Mouse (Mus musculus) midbrain, embryonic 13.5 days (tissue): ENCODE results near the gene Urah. TPM values are rescaled to one million over a fixed set of nuclear protein-coding genes. Genes with fewer than 3 reads are reported as not detected.

Experiments used
- ATAC-seq: fragments of 200-750 bp; cut with Nextera tagmentation; 2 replicates; pipeline ENCODE4 v1.8.0; 2017; ENCODE audit warnings: mild to moderate bottlenecking, moderate TSS enrichment, moderate library complexity
- H3K27ac ChIP-seq: fragments of 300-500 bp; sonication (generic); 2 replicates; pipeline ENCODE4 v1.5.1; 2015; ENCODE audit warnings: inconsistent platforms, mild to moderate bottlenecking, moderate library complexity
- H3K27me3 ChIP-seq: fragments of 300-500 bp; sonication (generic); 2 replicates; pipeline ENCODE4 v1.6.1; 2015; ENCODE audit warnings: mild to moderate bottlenecking, inconsistent platforms
- H3K36me3 ChIP-seq: fragments of 300-500 bp; sonication (generic); 2 replicates; pipeline ENCODE4 v1.6.1; 2015; ENCODE audit warnings: mild to moderate bottlenecking, inconsistent platforms
- H3K4me1 ChIP-seq: fragments of 300-500 bp; sonication (generic); replicated peaks from 2 replicates; pipeline ENCODE4 v1.6.1; 2015; ENCODE audit warnings: inconsistent platforms
- H3K4me2 ChIP-seq: fragments of 300-500 bp; sonication (generic); replicated peaks from 2 replicates; pipeline ENCODE4 v1.6.1; 2015; ENCODE audit warnings: moderate library complexity, mild to moderate bottlenecking, inconsistent platforms
- H3K4me3 ChIP-seq: fragments of 300-500 bp; sonication (generic); replicated peaks from 2 replicates; pipeline ENCODE4 v1.5.1; 2015; ENCODE audit warnings: mild to moderate bottlenecking, inconsistent platforms
- H3K9ac ChIP-seq: fragments of 300-500 bp; sonication (generic); replicated peaks from 2 replicates; pipeline ENCODE4 v1.6.1; 2015; ENCODE audit warnings: mild to moderate bottlenecking, inconsistent platforms
- H3K9me3 ChIP-seq: fragments of 300-500 bp; sonication (generic); 2 replicates; pipeline ENCODE4 v1.6.1; 2016; ENCODE audit warnings: mild to moderate bottlenecking, inconsistent platforms
- WGBS: fragments of 180-500 bp; shearing (Covaris S2); methylation state at CpG from one replicate; pipeline ENCODE4 v1.1.7; 2015; 5-methylcytosine and 5-hydroxymethylcytosine counted together
- polyA plus RNA-seq: library from polyadenylated mRNA; unstranded; fragments of >200 nt; fragmentation: Nextera tagmentation; extraction: Ambion mirVana; gene quantifications from 2 replicates; pipeline ENCODE4 v1.2.1, GENCODE M21; 2015

The Urah gene
- polyA plus RNA-seq, 1 experiment from 2014 or later, result not detected

DNA sequence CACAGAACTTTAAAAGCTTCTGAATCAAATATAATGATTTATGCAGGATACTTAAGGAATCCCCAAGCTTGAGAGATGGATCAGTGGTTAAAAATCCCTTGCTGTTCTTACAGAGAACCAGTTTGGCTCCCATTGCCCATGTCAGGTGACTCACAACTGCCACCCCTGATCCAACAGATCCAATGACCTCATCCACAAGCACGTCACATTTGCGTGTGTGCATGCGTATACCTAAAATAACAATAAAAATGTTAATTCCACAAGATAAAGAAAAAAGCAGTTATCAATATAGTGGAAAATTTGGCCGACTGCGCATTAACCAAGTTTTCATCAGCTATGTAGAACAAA, 13.5 kb upstream of the Urah start:
- Histone ChIP-seq H3K4me3 (peak overlapping the region; percentile 66), H3K4me1 (peaks cover 20% of the 10 kb centered on the region; the same call in 1 of the 2 replicates), H3K27ac (peak overlapping the region; percentile 90), H3K4me2 (peak overlapping the region; percentile 70), H3K27me3 (no peaks in the 10 kb centered on the region), H3K9ac (peak overlapping the region; percentile 82), H3K9me3 (no peaks in the 10 kb centered on the region), H3K36me3 (0 out of 2 replicates have a peak, but pooled peaks cover 9% of the 10 kb centered on the region)
- peak; percentile 71 for ATAC-seq
- WGBS, result 46% methylated on average over 5 of the region's 5 CpGs

DNA sequence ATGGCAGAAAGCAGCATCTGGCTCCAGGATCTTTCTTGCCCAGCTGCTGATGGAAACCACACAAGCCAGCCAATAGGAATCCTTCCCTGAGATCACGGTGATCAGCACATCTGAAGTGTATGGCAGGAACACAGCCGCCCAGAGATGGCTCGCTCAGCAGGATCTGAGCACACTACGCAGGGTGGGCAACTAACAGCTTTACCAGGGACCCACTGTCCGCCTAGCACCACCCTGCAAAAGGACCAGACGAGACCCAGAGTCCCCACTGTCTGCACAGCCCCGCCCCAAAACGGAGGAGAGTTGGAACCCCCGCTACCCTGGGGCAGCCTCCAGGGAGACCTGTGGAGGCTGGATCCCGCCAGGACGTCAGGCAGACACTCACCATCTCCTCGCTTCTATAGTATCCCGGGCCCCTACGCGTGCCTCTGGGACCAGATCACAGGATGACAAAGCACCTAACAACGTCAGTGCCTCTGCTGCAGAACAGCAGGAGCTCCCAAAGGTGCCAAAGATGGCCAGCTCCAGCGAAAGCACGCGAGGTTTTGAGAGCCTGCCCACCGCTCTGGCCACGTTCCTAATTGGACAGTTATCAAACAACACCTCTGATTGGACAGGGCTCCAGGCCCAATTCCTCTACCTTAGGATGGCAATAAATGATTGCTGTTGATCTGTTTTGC, 13.0 kb upstream of the Urah start, which contains the start of gene Zfp941:
Gene Zfp941, minus strand, starts transcription at position 526 of the 677 bp plus-strand sequence.
- peaks cover 19% of the 10 kb centered on the region; the same call in 1 of the 2 replicates for H3K4me1 ChIP-seq
- no peaks in the 10 kb centered on the region for H3K9me3 ChIP-seq
- 0 out of 2 replicates have a peak, but pooled peaks cover 9% of the 10 kb centered on the region for H3K36me3 ChIP-seq
- peak within 1 kb of the TSS; percentile 90 for H3K27ac ChIP-seq
- peak within 1 kb of the TSS; percentile 66 for H3K4me3 ChIP-seq
- peak within 1 kb of the TSS; percentile 70 for H3K4me2 ChIP-seq
- ATAC-seq, result peak; percentile 94
- no peaks in the 10 kb centered on the region for H3K27me3 ChIP-seq
- WGBS, result 1% methylated on average over 21 of the region's 21 CpGs
- H3K9ac ChIP-seq, result peak within 1 kb of the TSS; percentile 82

GRCm38 (mm10) chr7:140822731-140823130, 12.1 kb upstream of the Urah start:
- ATAC-seq, result no peak
- WGBS, result 91% methylated on average over 4 of the region's 4 CpGs
- H3K27me3 ChIP-seq, result no peaks in the 10 kb centered on the region

DNA sequence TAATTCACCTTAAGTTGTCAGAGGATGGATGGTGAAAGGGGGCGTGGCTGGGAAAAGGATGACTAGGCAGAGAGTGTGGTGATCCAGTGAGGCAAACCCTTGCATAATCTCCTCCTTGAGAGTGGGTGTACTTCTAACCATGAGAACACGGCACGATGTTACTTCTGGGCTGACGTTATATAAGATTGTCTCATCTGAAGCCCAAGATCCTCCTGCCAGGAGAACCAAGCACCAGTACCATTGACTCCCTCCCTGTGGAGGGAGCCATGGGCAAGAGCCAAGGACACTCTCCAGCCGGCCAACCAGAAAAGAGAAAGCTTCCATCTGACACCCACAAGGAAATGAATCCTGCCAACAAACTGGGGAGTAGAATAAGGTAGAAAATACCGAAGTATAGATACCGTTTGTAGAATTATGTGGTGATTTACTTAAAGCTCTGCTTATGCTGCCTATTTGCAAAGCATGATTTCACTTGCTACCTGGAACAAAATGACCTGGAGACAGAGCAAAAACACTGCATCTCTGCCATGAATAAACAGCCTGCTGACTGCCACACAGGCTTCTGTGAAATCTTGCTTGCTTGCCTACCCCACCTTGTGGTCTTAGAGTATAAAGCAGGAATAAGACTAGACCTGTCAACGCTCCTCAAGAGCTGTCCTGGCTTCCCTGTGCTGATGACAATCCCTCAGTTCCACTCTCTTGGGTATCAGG, 6.5 kb upstream of the Urah start:
- ATAC-seq, result peak; percentile 40; the same call in 1 of the 2 replicates
- no peak overlapping the region for H3K27ac ChIP-seq
- H3K4me3 ChIP-seq, result no peak overlapping the region
- 46% methylated on average over 8 of the region's 8 CpGs for WGBS
- no peaks in the 10 kb centered on the region for H3K36me3 ChIP-seq
- no peaks in the 10 kb centered on the region for H3K27me3 ChIP-seq
- no peak overlapping the region for H3K9ac ChIP-seq
- no peaks in the 10 kb centered on the region for H3K4me1 ChIP-seq
- H3K4me2 ChIP-seq, result no peak overlapping the region
- H3K9me3 ChIP-seq, result no peaks in the 10 kb centered on the region

More at GRCm38 (mm10) chr7:140822731-140823130, 12.1 kb upstream of the Urah start:
- Histone ChIP-seq H3K36me3 (0 out of 2 replicates have a peak, but pooled peaks cover 5% of the 10 kb centered on the region), H3K4me1 (peaks cover 16% of the 10 kb centered on the region; the same call in 1 of the 2 replicates), H3K9ac (no peak overlapping the region), H3K9me3 (no peaks in the 10 kb centered on the region), H3K4me2 (no peak overlapping the region), H3K27ac (no peak overlapping the region), H3K4me3 (no peak overlapping the region)

DNA sequence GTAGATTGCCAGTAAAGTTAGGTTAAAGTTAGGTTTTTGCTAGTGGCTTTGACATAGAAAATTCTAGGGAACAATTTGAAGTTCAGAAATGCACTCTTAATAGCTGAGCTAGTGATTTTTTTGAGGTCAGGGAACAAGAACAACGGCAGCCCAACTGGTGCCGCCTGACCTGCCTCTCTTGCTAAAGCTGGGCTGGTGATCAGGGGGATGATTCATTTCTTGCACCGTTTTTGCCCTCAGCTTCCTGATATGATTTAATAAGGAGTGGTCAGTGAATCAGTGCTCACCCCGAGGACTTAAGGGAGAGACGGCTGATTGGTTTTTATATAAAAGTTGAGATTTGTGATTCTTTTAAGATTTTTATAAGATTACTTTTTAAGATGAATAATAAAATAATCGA, 3.4 kb upstream of the Urah start:
- Histone ChIP-seq H3K4me1 (no peaks in the 10 kb centered on the region), H3K4me3 (no peak overlapping the region), H3K9ac (no peak overlapping the region), H3K27ac (no peak overlapping the region), H3K27me3 (no peaks in the 10 kb centered on the region), H3K4me2 (no peak overlapping the region), H3K9me3 (no peaks in the 10 kb centered on the region), H3K36me3 (no peaks in the 10 kb centered on the region)
- ATAC-seq, result no peak
- 76% methylated on average over 6 of the region's 6 CpGs for WGBS

DNA sequence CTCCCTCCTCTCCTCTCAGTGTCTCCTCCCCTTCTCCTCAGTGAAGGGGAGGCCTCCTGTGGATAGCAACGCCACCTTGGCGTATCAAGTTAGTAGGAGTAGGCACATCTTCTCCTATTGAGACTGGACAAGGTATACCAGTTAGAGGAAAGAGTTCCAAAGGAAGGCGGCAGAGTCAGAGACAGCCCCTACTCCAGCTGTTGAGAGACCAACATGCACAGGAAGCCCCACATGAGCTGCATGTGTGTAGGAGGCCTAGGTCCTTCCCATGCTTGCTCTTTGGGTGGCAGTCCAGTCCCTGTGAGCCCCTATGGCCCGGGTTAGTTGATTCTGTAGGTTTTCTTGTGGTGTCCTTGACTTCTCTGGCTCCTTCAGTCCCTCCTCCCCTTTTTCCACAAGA, 1.5 kb upstream of the Urah start:
- H3K27ac ChIP-seq, result no peak overlapping the region
- H3K4me2 ChIP-seq, result no peak overlapping the region
- H3K27me3 ChIP-seq, result no peaks in the 10 kb centered on the region
- H3K36me3 ChIP-seq, result no peaks in the 10 kb centered on the region
- 94% methylated on average over 4 of the region's 4 CpGs for WGBS
- no peaks in the 10 kb centered on the region for H3K9me3 ChIP-seq
- H3K4me1 ChIP-seq, result no peaks in the 10 kb centered on the region
- H3K4me3 ChIP-seq, result no peak overlapping the region
- no peak for ATAC-seq
- H3K9ac ChIP-seq, result no peak overlapping the region

DNA sequence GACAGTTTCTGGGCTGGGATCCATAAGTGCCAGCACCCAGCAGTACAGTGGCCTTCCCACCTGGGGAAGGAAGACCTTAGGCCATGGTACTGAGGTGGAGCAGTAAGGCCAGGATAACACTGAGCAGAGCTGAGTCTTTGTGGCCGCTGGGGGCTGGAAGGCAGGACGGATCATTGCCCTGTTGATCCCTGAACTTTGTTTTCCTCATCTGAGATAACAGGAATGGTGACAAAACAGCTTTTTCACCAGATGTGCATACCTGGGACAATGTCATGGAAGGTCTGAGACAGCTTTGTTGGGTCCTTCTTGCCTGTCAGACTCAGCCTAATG, 905 bp downstream of the Urah start:
- H3K27me3 ChIP-seq, result peaks cover 8% of the 10 kb centered on the region
- H3K4me1 ChIP-seq, result no peaks in the 10 kb centered on the region
- no peak overlapping the region for H3K27ac ChIP-seq
- no peaks in the 10 kb centered on the region for H3K36me3 ChIP-seq
- WGBS, result 83% methylated on average over 2 of the region's 2 CpGs
- H3K9ac ChIP-seq, result no peak overlapping the region
- no peaks in the 10 kb centered on the region for H3K9me3 ChIP-seq
- no peak overlapping the region for H3K4me2 ChIP-seq
- H3K4me3 ChIP-seq, result no peak overlapping the region
- ATAC-seq, result no peak

DNA sequence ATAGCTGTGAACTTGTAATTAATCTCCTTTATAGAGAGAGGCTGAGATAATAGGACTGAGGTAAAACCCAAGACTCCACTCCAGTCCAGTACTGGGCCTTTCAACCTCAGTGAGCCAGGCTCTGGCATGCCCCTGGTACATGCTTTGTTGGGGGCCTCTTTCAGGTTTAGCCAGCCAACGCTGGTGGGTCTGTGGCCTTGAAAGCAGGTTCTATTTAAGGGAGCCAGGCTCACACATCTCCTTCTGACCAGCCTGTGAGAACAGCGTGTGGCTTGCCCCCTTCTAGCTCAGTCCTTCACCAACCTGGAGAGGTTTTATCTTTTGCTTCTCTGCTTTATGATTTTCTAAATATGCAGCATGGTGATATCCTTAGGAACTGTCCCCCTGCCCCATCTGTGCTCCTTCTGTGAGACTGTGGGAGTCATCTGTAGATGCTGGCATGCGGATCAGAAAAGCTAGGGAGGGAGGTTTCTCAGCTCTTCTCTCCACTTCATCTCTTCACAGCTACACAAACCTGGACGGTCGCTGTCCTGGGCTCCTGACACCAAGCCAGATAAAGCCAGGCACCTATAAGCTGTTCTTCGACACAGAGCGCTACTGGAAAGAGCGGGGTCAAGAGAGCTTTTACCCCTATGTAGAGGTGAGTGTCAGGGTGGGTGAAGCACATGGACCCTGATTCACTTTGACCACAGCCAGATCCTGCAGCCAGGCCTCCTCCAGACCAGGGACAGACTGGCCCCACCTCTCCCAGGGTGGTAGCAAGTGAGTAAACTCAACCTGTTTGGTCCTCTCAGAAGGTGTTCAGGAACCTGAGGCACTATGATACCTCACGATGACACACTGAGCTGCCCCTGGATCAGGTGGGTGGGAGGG, 1.7 kb downstream of the Urah start:
- no peak overlapping the region for H3K9ac ChIP-seq
- 79% methylated on average over 9 of the region's 9 CpGs for WGBS
- ATAC-seq, result no peak

GRCm38 (mm10) chr7:140839556-140839955, 4.7 kb downstream of the Urah start:
- Histone ChIP-seq H3K9me3 (no peaks in the 10 kb centered on the region), H3K4me3 (no peak overlapping the region), H3K27ac (no peak overlapping the region), H3K36me3 (no peaks in the 10 kb centered on the region), H3K27me3 (peaks cover 37% of the 10 kb centered on the region), H3K4me1 (no peaks in the 10 kb centered on the region), H3K4me2 (no peak overlapping the region), H3K9ac (no peak overlapping the region)
- WGBS, result 68% methylated on average over 5 of the region's 5 CpGs
- ATAC-seq, result no peak

More for the DNA sequence above, 1.7 kb downstream of the Urah start:
- H3K4me3 ChIP-seq, result no peak overlapping the region
- H3K4me1 ChIP-seq, result no peaks in the 10 kb centered on the region
- H3K4me2 ChIP-seq, result no peak overlapping the region
- peaks cover 14% of the 10 kb centered on the region for H3K27me3 ChIP-seq
- H3K9me3 ChIP-seq, result no peaks in the 10 kb centered on the region
- H3K36me3 ChIP-seq, result no peaks in the 10 kb centered on the region
- no peak overlapping the region for H3K27ac ChIP-seq

DNA sequence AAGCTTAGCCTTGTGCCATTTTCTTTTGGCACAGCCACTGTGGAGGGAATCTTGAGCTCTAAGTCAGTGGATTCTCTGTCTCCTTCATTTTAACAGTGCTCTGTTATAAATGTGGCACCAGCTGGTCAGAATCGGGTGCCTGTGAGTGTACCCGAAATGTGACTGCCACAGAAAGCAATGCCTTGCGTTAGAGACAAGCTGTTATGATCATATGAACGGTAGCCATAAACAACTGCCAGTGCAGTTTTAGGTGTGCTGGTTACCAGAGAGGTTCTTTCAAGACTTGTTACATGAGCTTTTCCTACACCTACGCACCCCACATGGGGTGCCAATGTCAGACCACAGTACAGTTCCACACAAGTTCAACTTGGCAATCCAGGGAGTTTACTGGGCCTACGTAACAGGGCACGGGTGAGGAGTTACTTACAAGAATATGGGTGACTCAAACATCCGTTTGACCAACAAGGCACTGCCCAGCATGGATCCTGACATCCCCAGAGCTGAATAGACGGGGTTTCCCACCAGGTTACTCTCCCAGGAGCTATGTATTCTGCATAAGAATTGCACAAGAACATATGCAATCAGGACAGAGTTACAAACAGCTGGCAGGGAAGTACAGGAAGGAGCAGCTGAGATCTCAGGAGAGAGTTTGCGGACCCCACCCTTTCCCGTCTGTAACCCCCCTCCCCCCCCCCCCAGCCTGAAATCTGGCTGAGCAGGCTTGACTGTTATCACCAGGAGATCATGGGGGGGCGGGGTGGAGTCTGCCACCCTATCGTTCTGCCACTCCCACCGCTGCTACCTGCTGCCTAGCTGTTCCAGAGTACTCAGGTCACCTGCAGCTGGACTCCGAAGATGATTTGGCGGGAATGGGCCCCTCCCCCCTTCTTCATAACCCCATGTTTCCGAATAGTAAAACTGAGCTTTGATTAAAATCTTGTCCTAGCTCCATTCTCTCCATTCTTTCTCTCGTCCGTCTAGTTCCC, 6.2 kb downstream of the Urah start:
- Histone ChIP-seq H3K9me3 (no peaks in the 10 kb centered on the region), H3K27ac (no peak overlapping the region), H3K4me2 (no peak overlapping the region), H3K4me1 (no peaks in the 10 kb centered on the region), H3K4me3 (no peak overlapping the region), H3K27me3 (peaks cover 37% of the 10 kb centered on the region), H3K36me3 (no peaks in the 10 kb centered on the region), H3K9ac (no peak overlapping the region)
- WGBS, result 37% methylated on average over 19 of the region's 19 CpGs
- no peak for ATAC-seq

DNA sequence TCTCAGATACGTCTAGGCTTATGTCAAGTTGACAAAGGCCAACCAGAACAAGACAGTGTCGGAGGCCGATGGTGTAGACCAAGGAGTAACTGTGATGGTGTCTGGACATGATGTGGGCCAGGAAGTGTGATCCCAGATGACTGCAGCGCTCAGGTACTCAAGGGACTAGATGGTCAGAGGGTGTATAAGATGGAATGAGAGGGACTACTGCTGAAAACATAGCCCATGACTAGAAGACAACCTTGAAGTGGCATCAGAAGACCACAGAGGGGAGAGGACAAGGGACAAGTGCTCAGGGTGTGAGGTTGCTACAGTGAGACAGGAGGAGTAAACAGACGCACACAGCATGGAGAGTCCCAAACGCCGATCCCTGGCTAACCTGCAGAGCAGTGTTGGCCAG, 9.0 kb downstream of the Urah start:
- Histone ChIP-seq H3K9ac (no peak overlapping the region), H3K27me3 (peaks cover 41% of the 10 kb centered on the region), H3K4me2 (no peak overlapping the region), H3K4me1 (no peaks in the 10 kb centered on the region), H3K36me3 (no peaks in the 10 kb centered on the region), H3K27ac (no peak overlapping the region), H3K9me3 (no peaks in the 10 kb centered on the region), H3K4me3 (no peak overlapping the region)
- no peak for ATAC-seq
- 82% methylated on average over 7 of the region's 7 CpGs for WGBS
